Mouse (Mus musculus) stomach, postnatal 0 days (tissue): ENCODE measurements around the gene Cdcp1. TPM values are rescaled to one million over a fixed set of nuclear protein-coding genes. Genes with fewer than 3 reads are reported as not detected.
A peak's percentile ranks its signal among the peaks of the same experiment; 100 is the strongest.

Source experiments
- ATAC-seq: fragments of 200-750 bp; cut with Nextera tagmentation; 2 replicates; pipeline ENCODE4 v1.8.0; 2017; ENCODE audit not compliant: low FRiP score, low TSS enrichment
- DNase-seq: peaks from one replicate; pipeline ENCODE4 v3.0.0-alpha.2; 2016; ENCODE audit warnings: low spot score
- H3K27ac ChIP-seq: fragments of 300-500 bp; sonication (generic); replicated peaks from 2 replicates; pipeline ENCODE4 v1.5.1; 2014; ENCODE audit warnings: mild to moderate bottlenecking, control low read depth
- H3K27me3 ChIP-seq: fragments of 300-500 bp; sonication (generic); 2 replicates; pipeline ENCODE4 v1.6.1; 2014; ENCODE audit warnings: low read length; ENCODE audit not compliant: control insufficient read depth, insufficient read depth
- H3K36me3 ChIP-seq: fragments of 300-500 bp; sonication (generic); 2 replicates; pipeline ENCODE4 v1.6.1; 2014; ENCODE audit warnings: low read length, mixed read lengths; ENCODE audit not compliant: control insufficient read depth, insufficient read depth
- H3K4me1 ChIP-seq: fragments of 300-500 bp; sonication (generic); replicated peaks from 2 replicates; pipeline ENCODE4 v1.6.1; 2014; ENCODE audit warnings: antibody characterized with exemption; ENCODE audit not compliant: control insufficient read depth, insufficient read depth
- H3K4me2 ChIP-seq: fragments of 300-500 bp; sonication (generic); replicated peaks from 2 replicates; pipeline ENCODE4 v1.6.1; 2014; ENCODE audit warnings: low read depth, mild to moderate bottlenecking, control low read depth, moderate library complexity
- H3K4me3 ChIP-seq: fragments of 300-500 bp; sonication (generic); 2 replicates; pipeline ENCODE4 v1.5.1; 2014; ENCODE audit warnings: low read depth, low read length, control low read depth
- H3K9ac ChIP-seq: fragments of 300-500 bp; sonication (generic); 2 replicates; pipeline ENCODE4 v1.6.1; 2014; ENCODE audit warnings: mild to moderate bottlenecking, low read length, control low read depth, mixed read lengths
- H3K9me3 ChIP-seq: fragments of 300-500 bp; sonication (generic); 2 replicates; pipeline ENCODE4 v1.6.1; 2016; ENCODE audit warnings: low read length; ENCODE audit not compliant: control insufficient read depth
- CTCF ChIP-seq: IDR thresholded peaks from 2 replicates; pipeline ENCODE4 v1.5.1; 2016; ENCODE audit warnings: antibody characterized with exemption, low read depth, mild to moderate bottlenecking, moderate library complexity
- EP300 ChIP-seq: optimal IDR thresholded peaks from 2 replicates; pipeline ENCODE3; 2016; ENCODE audit warnings: antibody characterized with exemption
- WGBS: fragments of 180-500 bp; shearing (Covaris S2); extraction: QIAGEN DNeasy Blood & Tissue Kit; methylation state at CpG from one replicate; pipeline ENCODE4 v1.1.7; 2014; 5-methylcytosine and 5-hydroxymethylcytosine counted together
- polyA plus RNA-seq: library from polyadenylated mRNA; unstranded; fragments of >200 nt; fragmentation: Nextera tagmentation; extraction: Ambion mirVana; gene quantifications from 2 replicates; pipeline ENCODE4 v1.2.1, GENCODE M21; 2015

The Cdcp1 gene
- 7.4 and 7.9 TPM in 2 replicates for polyA plus RNA-seq

GRCm38 (mm10) chr9:123215621-123216440, at the start of gene Cdcp1:
Gene Cdcp1, minus strand, starts transcription at chr9:123216038.
- ATAC-seq (peak; percentile 96), DNase-seq (peak; percentile 84)
- 12% methylated on average over 41 of the region's 45 CpGs for WGBS
- Histone ChIP-seq H3K27me3 (no peaks in the 10 kb centered on the region), H3K4me2 (peak within 1 kb of the TSS; percentile 51), H3K4me3 (peak within 1 kb of the TSS; percentile 45), H3K9me3 (no peaks in the 10 kb centered on the region), H3K36me3 (no peaks in the 10 kb centered on the region), H3K27ac (peak within 1 kb of the TSS; percentile 78), H3K9ac (peak within 1 kb of the TSS; percentile 75), H3K4me1 (no peaks in the 10 kb centered on the region)
- TF ChIP-seq EP300 = no peak
- no peak for TF ChIP-seq CTCF

DNA sequence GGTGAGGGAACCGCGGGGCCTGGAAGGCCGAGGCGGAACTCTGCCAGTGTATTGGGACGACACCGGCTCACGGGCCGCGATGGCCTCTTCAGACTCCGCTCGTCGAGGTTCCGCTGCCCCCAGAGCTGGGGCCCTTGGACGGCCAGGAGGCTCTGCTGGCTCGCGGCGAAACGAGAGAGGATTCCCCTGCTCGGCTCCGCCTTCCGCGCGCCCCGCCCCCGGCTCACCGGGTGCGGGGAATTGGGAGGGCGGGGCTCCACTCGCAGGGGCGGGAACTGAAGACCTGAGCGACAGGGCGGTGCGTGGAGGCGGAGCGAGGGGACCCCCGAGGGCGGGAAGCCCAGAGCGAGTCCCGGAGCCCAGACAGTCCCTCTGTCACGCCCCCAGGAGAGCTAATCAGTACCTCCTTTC, 44.8 kb upstream of the Cdcp1 start, which contains the start of gene Tmem158:
Gene Tmem158 (minus strand): TSS at position 154 of the 411 bp plus-strand sequence.
- Histone ChIP-seq H3K9ac (peak within 1 kb of the TSS; percentile 69), H3K4me1 (no peaks in the 10 kb centered on the region), H3K9me3 (no peaks in the 10 kb centered on the region), H3K27me3 (no peaks in the 10 kb centered on the region), H3K4me2 (peak within 1 kb of the TSS; percentile 98), H3K4me3 (peak within 1 kb of the TSS; percentile 72), H3K27ac (peak within 1 kb of the TSS; percentile 61), H3K36me3 (no peaks in the 10 kb centered on the region)
- peak; percentile 78 for ATAC-seq
- TF ChIP-seq EP300 (no peak), CTCF (no peak)
- DNase-seq = peak; percentile 86
- WGBS = 0% methylated on average over 39 of the region's 40 CpGs

DNA sequence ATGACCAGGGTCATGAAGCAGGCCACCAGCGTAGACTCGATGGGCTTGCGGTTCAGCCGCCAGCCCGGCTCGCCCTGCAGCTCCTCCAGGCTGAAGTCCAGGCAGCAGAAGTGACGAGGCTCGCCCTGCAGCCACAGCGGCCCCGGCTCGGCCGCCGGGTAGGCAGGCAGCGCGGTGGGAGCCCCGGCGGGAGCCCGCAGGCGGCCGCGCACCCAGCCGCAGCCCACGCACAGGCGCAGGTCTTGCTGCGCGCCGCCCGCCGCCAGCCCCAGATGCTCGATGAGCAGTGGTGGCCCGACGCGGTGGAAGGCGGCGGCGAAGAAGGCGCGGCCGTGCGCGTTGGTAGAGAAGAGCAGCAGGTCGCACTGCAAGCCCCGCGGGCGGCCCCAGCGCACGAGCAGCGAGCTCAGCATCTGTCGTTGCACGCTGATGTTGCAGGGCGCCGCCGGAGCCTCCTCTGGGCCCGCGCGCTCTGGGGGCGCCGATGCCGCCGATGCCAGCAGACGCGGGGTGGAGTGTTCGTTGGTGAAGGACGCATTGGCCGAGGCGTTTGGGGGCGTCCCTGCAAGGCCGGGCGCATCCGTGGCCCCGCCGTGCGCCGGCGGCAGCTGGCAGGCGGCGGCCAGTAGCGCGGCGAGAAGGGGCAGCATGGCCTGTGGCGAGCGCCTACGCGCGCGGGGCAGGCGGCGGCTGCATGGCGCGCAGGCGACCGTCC, 44.2 kb upstream of the Cdcp1 start:
- no peak for TF ChIP-seq EP300
- TF ChIP-seq CTCF = no peak
- Histone ChIP-seq H3K9me3 (no peaks in the 10 kb centered on the region), H3K27ac (peak overlapping the region; percentile 61), H3K4me2 (peak overlapping the region; percentile 98), H3K4me1 (no peaks in the 10 kb centered on the region), H3K9ac (peak overlapping the region; percentile 69), H3K36me3 (no peaks in the 10 kb centered on the region), H3K27me3 (no peaks in the 10 kb centered on the region), H3K4me3 (peak overlapping the region; percentile 72)
- under 1% methylated on average over 81 of the region's 92 CpGs for WGBS
- ATAC-seq = peak; percentile 86
- no peak for DNase-seq

GRCm38 (mm10) chr9:123259461-123259895, 43.6 kb upstream of the Cdcp1 start:
- Histone ChIP-seq H3K4me3 (peak overlapping the region; percentile 72), H3K9ac (peak overlapping the region; percentile 69), H3K4me2 (peak overlapping the region; percentile 98), H3K27ac (peak overlapping the region; percentile 61), H3K27me3 (no peaks in the 10 kb centered on the region), H3K9me3 (no peaks in the 10 kb centered on the region), H3K4me1 (no peaks in the 10 kb centered on the region), H3K36me3 (no peaks in the 10 kb centered on the region)
- TF ChIP-seq CTCF (peak; percentile 85), EP300 (no peak)
- DNase-seq (peak; percentile 87), ATAC-seq (peak; percentile 10; the same call in 1 of the 2 replicates)
- WGBS = under 1% methylated on average over 45 of the region's 45 CpGs

- Histone ChIP-seq H3K36me3 (no peaks in the 10 kb centered on the region), H3K4me3 (no peak overlapping the region), H3K9me3 (no peaks in the 10 kb centered on the region), H3K4me1 (no peaks in the 10 kb centered on the region), H3K9ac (no peak overlapping the region), H3K27ac (no peak overlapping the region), H3K4me2 (peak overlapping the region; percentile 9; the same call in 1 of the 2 replicates), H3K27me3 (no peaks in the 10 kb centered on the region)
- no peak for DNase-seq
- 27% methylated on average over 10 of the region's 10 CpGs for WGBS
- no peak for TF ChIP-seq EP300
- TF ChIP-seq CTCF = no peak
- no peak for ATAC-seq
Observed at GRCm38 (mm10) chr9:123258796-123259195, 43.0 kb upstream of the Cdcp1 start.
